Mouse (Mus musculus): ENCODE data around the gene Agpat3.
A peak's percentile ranks its signal among the peaks of the same experiment; 100 is the strongest.

GRCm38 (mm10) chr10:78366851-78367312, 14.6 kb upstream of the Agpat3 start:
- TF ChIP-seq NELFE (IDR thresholded peaks at IDR 0.05; ENCODE audit: low read depth, low read length) (no peak), SMC3 (IDR thresholded peaks at IDR 0.05; ENCODE audit: low read depth, low read length) (no peak), POLR2A (IDR thresholded peaks at IDR 0.05; ENCODE audit: control insufficient read depth in 1 of 2, insufficient read depth in 1 of 2, low read depth in 1 of 2, low read length in 2 of 2, poor library complexity in 1 of 2) (no peak), EP300 (IDR thresholded peaks at IDR 0.05; ENCODE audit: low read depth in 1 of 2, low read length in 2 of 2) (peak; percentile 99 to 100), USF1 (IDR thresholded peaks at IDR 0.05; ENCODE audit: low read depth, low read length) (peak; percentile 64; the same call in 1 of the 2 replicates), CTCF (IDR thresholded peaks at IDR 0.05 in 2 of 3, conservative IDR thresholded peaks at IDR 0.05 in 1 of 3; ENCODE audit: control insufficient read depth in 1 of 3, insufficient read depth in 1 of 3, low read depth in 2 of 3, low read length in 3 of 3, poor library complexity in 1 of 3, severe bottlenecking in 1 of 3) (no peak), SIN3A (IDR thresholded peaks at IDR 0.05; ENCODE audit: low read length) (peak; percentile 91), RCOR1 (IDR thresholded peaks at IDR 0.05; ENCODE audit: low read depth, low read length) (peak; percentile 99), GATA1 (IDR thresholded peaks at IDR 0.05; ENCODE audit: low read depth, low read length) (peak; percentile 99), ZC3H11A (IDR thresholded peaks at IDR 0.05; ENCODE audit: low read depth, low read length) (no peak), POLR2AphosphoS2 (IDR thresholded peaks at IDR 0.05; ENCODE audit: low read length) (no peak)

Data from MEL (cell line).